Mouse (Mus musculus) erythroid progenitor cell, adult 5-6 weeks (primary cell): ENCODE results near the gene Gm42674. TPM values are rescaled to one million over a fixed set of nuclear protein-coding genes. Genes with fewer than 3 reads are reported as not detected.

Experiments
- ATAC-seq: replicated peaks from 2 replicates; pipeline ENCODE4 v1.8.0; 2016; ENCODE audit warnings: moderate number of reproducible peaks, mild to moderate bottlenecking, moderate TSS enrichment, inconsistent platforms; ENCODE audit not compliant: poor library complexity, low FRiP score, severe bottlenecking
- total RNA-seq, 2 experiments: library from RNA; stranded (forward) in 1 of 2; stranded (reverse) in 1 of 2; fragments of 150-400 nt in 1 of 2; fragments of 186-747, 209-891 nt in 1 of 2; gene quantifications; 2 replicates each; pipeline versions ENCODE4 v1.2.3 to v1.2.4; 2015 to 2017; ENCODE audit warnings: low replicate concordance in 2 of 2

The Gm42674 gene
- total RNA-seq (2015; ENCODE audit: low replicate concordance), result not detected in 2 replicates
- not detected in 2 replicates for total RNA-seq (2017; ENCODE audit: low replicate concordance)

GRCm38 (mm10) chr3:90601486-90602110 is at the start of gene Gm42674:
Gene Gm42674, plus strand, starts transcription at chr3:90601904.
- no peak for ATAC-seq

DNA sequence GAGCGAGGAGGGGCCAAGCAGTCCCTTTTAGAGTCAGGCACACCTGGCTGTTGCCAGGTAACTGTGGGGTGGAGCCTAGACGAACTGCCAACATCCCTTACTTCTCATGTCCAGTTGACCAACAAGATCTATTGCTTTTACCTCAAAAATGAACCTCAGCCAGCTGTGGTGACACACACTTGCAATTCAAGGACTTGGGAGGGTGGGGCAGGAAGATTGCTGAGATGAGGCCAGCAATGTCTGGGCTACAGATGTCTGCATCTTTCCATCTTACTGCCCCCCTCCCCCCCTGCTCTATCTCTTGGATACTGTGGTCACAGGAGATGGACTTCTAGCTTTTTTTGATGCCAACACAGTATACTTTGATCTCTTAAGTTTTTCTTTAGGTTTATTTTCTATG is 49.5 kb upstream of the Gm42674 start:
- ATAC-seq, result no peak

- no peak for ATAC-seq
These were observed 45.8 kb upstream of the Gm42674 start for GRCm38 (mm10) chr3:90555954-90556353.

DNA sequence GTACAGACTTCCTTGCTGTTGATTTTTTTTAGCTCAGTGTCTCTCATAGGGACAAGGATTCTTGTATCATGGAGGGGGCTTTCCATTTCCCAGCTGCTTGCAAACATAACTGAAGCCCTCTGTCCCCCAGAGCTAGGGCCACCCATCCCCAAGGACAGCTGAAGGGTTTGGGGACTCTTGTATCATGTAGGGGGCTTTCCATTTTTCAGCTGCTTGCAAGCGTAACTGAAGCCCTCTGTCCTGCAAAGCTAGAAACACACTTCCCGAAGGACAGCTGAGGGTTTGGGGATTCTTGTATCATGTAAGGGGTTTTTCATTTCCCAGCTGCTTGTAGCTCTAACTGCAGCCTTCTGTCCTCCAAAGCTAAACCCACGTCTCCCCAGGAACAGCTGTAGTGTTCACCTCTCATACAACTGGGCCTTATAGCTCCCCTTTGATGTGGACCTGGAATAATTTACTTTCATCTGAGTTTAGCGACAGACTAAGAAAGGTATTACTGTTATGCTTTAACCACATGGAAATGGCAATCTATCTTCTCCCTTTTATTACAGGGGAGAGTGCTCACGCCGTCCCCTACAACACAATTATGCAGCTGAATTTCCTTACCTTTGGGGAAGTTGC is 41.6 kb upstream of the Gm42674 start, which contains the start of gene S100a3:
Gene S100a3, plus strand, starts transcription at position 571 of the 621 bp plus-strand sequence.
- ATAC-seq, result no peak

DNA sequence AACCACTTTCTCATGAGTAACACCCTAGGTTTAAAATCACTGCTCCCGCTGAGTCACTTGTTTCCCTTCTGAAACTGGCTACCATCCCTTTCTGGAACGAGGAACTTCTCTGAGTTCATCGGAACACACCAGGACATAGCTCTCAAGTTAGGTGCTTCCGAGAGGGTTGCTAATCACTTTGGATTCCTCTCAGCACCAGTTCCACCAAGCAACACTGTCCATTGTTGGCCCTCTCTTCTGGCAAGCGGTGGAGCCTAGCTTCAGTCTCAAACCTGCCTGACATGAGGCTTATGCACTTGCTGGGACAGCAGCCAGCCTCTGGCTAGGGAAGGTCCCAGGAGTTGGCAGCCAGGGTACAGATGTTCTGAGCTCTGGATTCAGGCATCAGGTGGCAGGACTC is 27.0 kb upstream of the Gm42674 start:
- no peak for ATAC-seq

DNA sequence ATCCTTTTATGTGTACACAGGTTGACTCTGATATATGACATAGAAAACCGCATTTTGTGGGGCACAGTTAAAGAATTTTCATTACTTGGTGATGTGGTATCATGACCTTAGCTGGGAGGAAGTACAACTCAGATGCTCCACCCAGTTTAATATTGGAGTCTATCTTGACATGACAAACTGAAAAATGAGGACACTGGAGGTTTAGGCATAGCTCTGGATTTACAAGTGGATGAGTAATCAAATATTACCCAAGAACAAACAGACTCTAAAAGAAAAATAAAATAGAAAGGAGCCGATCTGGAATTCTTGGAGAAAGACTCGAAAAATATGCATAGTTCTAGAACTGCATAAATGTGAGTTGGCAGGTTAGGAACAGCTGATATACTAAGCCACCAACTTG is 26.4 kb upstream of the Gm42674 start:
- ATAC-seq, result no peak

- no peak for ATAC-seq
These were observed 25.2 kb upstream of the Gm42674 start for GRCm38 (mm10) chr3:90576351-90577001.

GRCm38 (mm10) chr3:90579433-90579832 is 22.3 kb upstream of the Gm42674 start:
- ATAC-seq, result no peak

- no peak for ATAC-seq
These were observed 20.6 kb upstream of the Gm42674 start for GRCm38 (mm10) chr3:90581141-90581540.

DNA sequence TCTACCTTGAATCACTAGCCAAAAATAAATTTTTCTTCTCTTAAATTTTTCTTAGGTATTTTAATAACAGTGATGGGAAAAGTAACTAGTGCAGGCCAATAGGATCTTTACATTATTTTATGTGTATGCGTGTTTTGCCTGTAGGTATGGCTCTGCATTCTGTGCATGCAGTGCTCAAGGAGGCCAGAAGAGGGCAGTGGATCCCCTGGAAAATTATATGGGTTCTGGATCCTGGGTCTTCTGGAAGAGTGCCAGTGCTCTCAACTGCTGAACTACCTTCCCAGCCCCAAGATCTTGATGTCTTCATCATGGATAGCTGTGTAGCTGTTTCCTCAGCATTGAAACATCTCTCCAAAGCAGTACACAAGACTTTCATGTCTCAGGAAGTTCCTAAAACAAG is 19.5 kb upstream of the Gm42674 start:
- ATAC-seq, result no peak

- ATAC-seq, result no peak
These were observed 19.1 kb upstream of the Gm42674 start for GRCm38 (mm10) chr3:90582556-90582955.

DNA sequence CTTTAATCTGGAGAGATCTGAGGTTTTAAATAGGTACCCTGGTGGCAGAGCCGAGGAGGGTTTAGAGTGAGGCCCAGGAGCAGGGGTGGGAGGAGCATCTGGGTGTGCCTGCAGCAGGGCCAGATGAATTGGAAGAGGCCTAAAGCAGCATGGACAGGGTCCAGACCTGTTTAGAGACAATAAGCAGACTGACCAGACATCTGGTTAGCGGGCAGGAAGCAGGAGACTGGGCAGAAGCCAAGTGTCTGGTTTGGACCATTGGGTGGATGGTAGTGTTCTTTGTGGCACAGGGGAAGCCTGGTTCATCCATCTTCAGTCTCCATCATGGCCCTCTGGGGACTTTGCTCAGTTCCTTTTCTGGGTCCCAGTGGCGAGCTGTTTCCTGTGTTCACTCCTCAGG is 17.8 kb upstream of the Gm42674 start:
- ATAC-seq, result no peak

- 0 out of 2 replicates have a peak, but pooled peaks have one; percentile 61 for ATAC-seq
These were observed 16.1 kb upstream of the Gm42674 start for GRCm38 (mm10) chr3:90585595-90585994.

- ATAC-seq, result no peak
These were observed 15.6 kb upstream of the Gm42674 start for GRCm38 (mm10) chr3:90586016-90586643.

- ATAC-seq, result no peak
These were observed 14.8 kb upstream of the Gm42674 start for GRCm38 (mm10) chr3:90586906-90587305.

- no peak for ATAC-seq
These were observed 14.2 kb upstream of the Gm42674 start for GRCm38 (mm10) chr3:90587361-90588101.

- no peak for ATAC-seq
These were observed 12.3 kb upstream of the Gm42674 start for GRCm38 (mm10) chr3:90589390-90589789.

DNA sequence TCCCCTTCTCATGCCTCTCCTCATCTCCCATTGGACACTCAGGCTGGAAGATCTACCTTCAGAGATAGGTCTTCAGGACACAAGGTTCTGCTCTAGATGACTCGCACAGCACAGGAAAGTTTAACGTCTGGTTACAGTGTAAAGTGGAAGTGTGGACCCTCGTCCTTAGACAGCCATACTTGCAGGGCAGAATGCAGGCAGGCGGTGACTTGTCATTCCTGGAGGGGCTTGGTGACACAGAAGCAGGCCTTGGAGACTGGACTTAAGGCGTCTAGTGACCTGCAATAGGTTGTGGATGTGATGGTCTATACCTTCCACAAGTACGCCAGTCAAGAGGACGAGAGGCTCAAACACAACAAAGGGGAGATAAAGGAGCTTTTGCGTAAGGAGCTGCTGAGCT is 11.8 kb upstream of the Gm42674 start, which contains the start of gene S100a2:
Gene S100a2, plus strand, starts transcription at position 301 of the 400 bp plus-strand sequence.
- ATAC-seq, result no peak

- no peak for ATAC-seq
These were observed 7.2 kb upstream of the Gm42674 start for GRCm38 (mm10) chr3:90594466-90594865.

GRCm38 (mm10) chr3:90595556-90595955 is 6.1 kb upstream of the Gm42674 start:
- ATAC-seq, result no peak
